Mouse (Mus musculus): ENCODE results near the gene Dip2c. TPM values are rescaled to one million over a fixed set of nuclear protein-coding genes. Genes with fewer than 3 reads are reported as not detected.

Dip2c gene
- polyA plus RNA-seq, 1 experiment from 2014 or later = 10.4 TPM

GRCm38 (mm10) chr13:9443066-9443465 lies 166.7 kb downstream of the Dip2c start:
- H3K9ac ChIP-seq (replicated peaks; ENCODE audit: low read depth, low read length) = no peak overlapping the region
- 82% methylated on average over 4 of the region's 4 CpGs for WGBS
- ATAC-seq (ENCODE audit: insufficient number of reproducible peaks, insufficient read depth, low FRiP score, low read depth) = no peak

DNA sequence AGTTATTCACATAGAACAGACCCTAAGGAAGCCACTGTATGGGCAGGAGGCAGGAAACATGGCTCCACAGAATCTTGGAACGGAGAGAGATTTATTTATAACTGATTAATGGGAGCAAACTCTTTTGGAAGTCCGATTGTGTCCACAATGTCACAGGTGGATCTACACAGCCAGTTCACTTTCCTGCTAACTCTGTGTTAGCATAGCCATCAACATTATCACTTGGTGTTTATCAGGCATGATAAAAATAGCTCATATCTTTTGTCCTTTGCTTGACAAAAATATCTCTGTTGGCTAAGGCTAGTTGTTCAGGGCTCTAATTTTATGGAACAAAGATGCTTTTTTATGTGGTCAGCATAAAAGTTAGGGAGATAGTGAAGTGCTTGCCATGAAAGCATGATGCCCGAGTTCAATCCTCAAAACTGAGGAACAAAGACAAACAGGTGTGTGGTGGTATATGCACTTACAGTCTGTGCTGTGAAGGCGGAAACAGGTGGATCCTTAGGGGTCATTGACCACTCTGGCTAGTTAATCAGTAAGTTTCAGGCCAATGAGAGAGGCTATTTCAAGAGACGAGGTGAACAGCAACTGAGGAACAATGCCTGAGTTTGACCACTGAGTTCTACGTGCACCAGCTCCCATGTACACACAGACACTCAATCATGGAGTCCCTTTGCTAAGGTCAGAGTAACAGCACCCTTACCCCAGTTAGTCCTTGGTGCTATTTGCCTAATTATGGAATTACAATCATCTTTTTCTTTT lies 169.4 kb downstream of the Dip2c start:
- Histone ChIP-seq H3K27ac (ENCODE audit: low read length) (no peak overlapping the region), H3K4me3 (ENCODE audit: low read depth, low read length) (no peak overlapping the region), H3K4me1 (ENCODE audit: control insufficient read depth, insufficient read depth, low read length) (no peaks in the 10 kb centered on the region), H3K9ac (replicated peaks; ENCODE audit: low read depth, low read length) (no peak overlapping the region), H3K27me3 (ENCODE audit: control insufficient read depth, insufficient read depth, low read length) (no peaks in the 10 kb centered on the region), H3K9me3 (ENCODE audit: control insufficient read depth, low read depth, low read length) (peaks cover 4% of the 10 kb centered on the region; the same call in 1 of the 2 replicates), H3K4me2 (replicated peaks; ENCODE audit: low read depth, low read length) (no peak overlapping the region), H3K36me3 (ENCODE audit: control insufficient read depth, insufficient read depth, low read length) (no peaks in the 10 kb centered on the region)
- ATAC-seq (ENCODE audit: insufficient number of reproducible peaks, insufficient read depth, low FRiP score, low read depth) = peak; percentile 58
- WGBS = 68% methylated on average over 6 of the region's 6 CpGs

More at GRCm38 (mm10) chr13:9443066-9443465, 166.7 kb downstream of the Dip2c start:
- Histone ChIP-seq H3K27ac (ENCODE audit: low read length) (no peak overlapping the region), H3K4me2 (replicated peaks; ENCODE audit: low read depth, low read length) (no peak overlapping the region), H3K9me3 (ENCODE audit: control insufficient read depth, low read depth, low read length) (peaks cover 4% of the 10 kb centered on the region; the same call in 1 of the 2 replicates), H3K36me3 (ENCODE audit: control insufficient read depth, insufficient read depth, low read length) (no peaks in the 10 kb centered on the region), H3K4me3 (ENCODE audit: low read depth, low read length) (no peak overlapping the region), H3K4me1 (ENCODE audit: control insufficient read depth, insufficient read depth, low read length) (no peaks in the 10 kb centered on the region), H3K27me3 (ENCODE audit: control insufficient read depth, insufficient read depth, low read length) (no peaks in the 10 kb centered on the region)

DNA sequence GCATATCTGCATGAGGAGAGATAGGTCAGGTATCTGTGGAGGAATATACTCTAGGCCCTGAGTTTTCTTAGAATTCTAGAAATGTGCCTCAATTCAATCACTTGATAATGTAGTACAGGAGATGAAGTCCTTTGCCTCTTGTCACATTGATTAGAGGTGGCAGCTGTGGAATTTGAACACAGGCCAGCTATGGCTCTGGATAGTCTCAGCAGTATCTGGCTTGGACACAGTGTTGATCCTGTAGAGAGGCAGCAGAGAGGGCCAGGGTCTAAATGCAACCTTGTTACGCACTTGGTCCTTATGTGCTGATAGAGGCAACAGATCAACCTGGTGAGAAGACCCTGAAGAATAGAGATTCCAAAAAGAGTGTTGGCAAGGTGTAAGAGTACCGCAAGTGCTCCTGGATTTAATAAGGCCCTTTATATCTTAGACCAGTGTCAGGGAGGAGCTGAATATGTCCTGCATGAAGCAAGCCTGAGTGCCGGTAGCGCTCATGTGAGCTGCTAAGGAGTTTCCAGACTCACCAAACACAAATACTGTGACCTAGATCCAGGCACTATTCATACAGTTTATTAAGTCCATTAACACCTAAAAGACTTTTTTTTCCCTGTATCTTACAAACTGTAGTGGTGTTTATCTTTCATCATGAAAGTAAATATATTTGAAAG lies 170.3 kb downstream of the Dip2c start:
- WGBS = 88% methylated on average over 4 of the region's 4 CpGs
- H3K9ac ChIP-seq (replicated peaks; ENCODE audit: low read depth, low read length) = no peak overlapping the region
- no peaks in the 10 kb centered on the region for H3K4me1 ChIP-seq (ENCODE audit: control insufficient read depth, insufficient read depth, low read length)
- ATAC-seq (ENCODE audit: insufficient number of reproducible peaks, insufficient read depth, low FRiP score, low read depth) = no peak
- no peaks in the 10 kb centered on the region for H3K36me3 ChIP-seq (ENCODE audit: control insufficient read depth, insufficient read depth, low read length)
- H3K9me3 ChIP-seq (ENCODE audit: control insufficient read depth, low read depth, low read length) = peaks cover 4% of the 10 kb centered on the region; the same call in 1 of the 2 replicates
- H3K27ac ChIP-seq (ENCODE audit: low read length) = no peak overlapping the region
- no peak overlapping the region for H3K4me2 ChIP-seq (replicated peaks; ENCODE audit: low read depth, low read length)
- no peak overlapping the region for H3K4me3 ChIP-seq (ENCODE audit: low read depth, low read length)
- no peaks in the 10 kb centered on the region for H3K27me3 ChIP-seq (ENCODE audit: control insufficient read depth, insufficient read depth, low read length)

- H3K4me2 ChIP-seq (replicated peaks; ENCODE audit: low read depth, low read length) = no peak overlapping the region
- WGBS = 78% methylated on average over 3 of the region's 3 CpGs
- no peaks in the 10 kb centered on the region for H3K36me3 ChIP-seq (ENCODE audit: control insufficient read depth, insufficient read depth, low read length)
- no peak overlapping the region for H3K4me3 ChIP-seq (ENCODE audit: low read depth, low read length)
- no peaks in the 10 kb centered on the region for H3K27me3 ChIP-seq (ENCODE audit: control insufficient read depth, insufficient read depth, low read length)
- H3K27ac ChIP-seq (ENCODE audit: low read length) = no peak overlapping the region
- no peaks in the 10 kb centered on the region for H3K9me3 ChIP-seq (ENCODE audit: control insufficient read depth, low read depth, low read length)
- no peak overlapping the region for H3K9ac ChIP-seq (replicated peaks; ENCODE audit: low read depth, low read length)
- no peaks in the 10 kb centered on the region for H3K4me1 ChIP-seq (ENCODE audit: control insufficient read depth, insufficient read depth, low read length)
- ATAC-seq (ENCODE audit: insufficient number of reproducible peaks, insufficient read depth, low FRiP score, low read depth) = no peak
These were observed 173.9 kb downstream of the Dip2c start for GRCm38 (mm10) chr13:9450276-9450675.

GRCm38 (mm10) chr13:9451952-9452351 lies 175.6 kb downstream of the Dip2c start:
- H3K27me3 ChIP-seq (ENCODE audit: control insufficient read depth, insufficient read depth, low read length) = no peaks in the 10 kb centered on the region
- 83% methylated on average over 3 of the region's 3 CpGs for WGBS
- H3K4me3 ChIP-seq (ENCODE audit: low read depth, low read length) = no peak overlapping the region
- H3K27ac ChIP-seq (ENCODE audit: low read length) = no peak overlapping the region
- no peaks in the 10 kb centered on the region for H3K36me3 ChIP-seq (ENCODE audit: control insufficient read depth, insufficient read depth, low read length)
- ATAC-seq (ENCODE audit: insufficient number of reproducible peaks, insufficient read depth, low FRiP score, low read depth) = no peak
- H3K4me1 ChIP-seq (ENCODE audit: control insufficient read depth, insufficient read depth, low read length) = no peaks in the 10 kb centered on the region
- H3K9me3 ChIP-seq (ENCODE audit: control insufficient read depth, low read depth, low read length) = no peaks in the 10 kb centered on the region
- no peak overlapping the region for H3K4me2 ChIP-seq (replicated peaks; ENCODE audit: low read depth, low read length)
- no peak overlapping the region for H3K9ac ChIP-seq (replicated peaks; ENCODE audit: low read depth, low read length)

GRCm38 (mm10) chr13:9454426-9455177 lies 178.3 kb downstream of the Dip2c start:
- H3K27ac ChIP-seq (ENCODE audit: low read length) = no peak overlapping the region
- no peak overlapping the region for H3K9ac ChIP-seq (replicated peaks; ENCODE audit: low read depth, low read length)
- H3K27me3 ChIP-seq (ENCODE audit: control insufficient read depth, insufficient read depth, low read length) = no peaks in the 10 kb centered on the region
- H3K4me2 ChIP-seq (replicated peaks; ENCODE audit: low read depth, low read length) = no peak overlapping the region
- no peaks in the 10 kb centered on the region for H3K9me3 ChIP-seq (ENCODE audit: control insufficient read depth, low read depth, low read length)
- no peak overlapping the region for H3K4me3 ChIP-seq (ENCODE audit: low read depth, low read length)
- H3K36me3 ChIP-seq (ENCODE audit: control insufficient read depth, insufficient read depth, low read length) = no peaks in the 10 kb centered on the region
- no peaks in the 10 kb centered on the region for H3K4me1 ChIP-seq (ENCODE audit: control insufficient read depth, insufficient read depth, low read length)
- 69% methylated on average over 4 of the region's 4 CpGs for WGBS
- ATAC-seq (ENCODE audit: insufficient number of reproducible peaks, insufficient read depth, low FRiP score, low read depth) = no peak

- H3K9me3 ChIP-seq (ENCODE audit: control insufficient read depth, low read depth, low read length) = no peaks in the 10 kb centered on the region
- H3K4me1 ChIP-seq (ENCODE audit: control insufficient read depth, insufficient read depth, low read length) = no peaks in the 10 kb centered on the region
- no peak overlapping the region for H3K27ac ChIP-seq (ENCODE audit: low read length)
- H3K9ac ChIP-seq (replicated peaks; ENCODE audit: low read depth, low read length) = no peak overlapping the region
- no peaks in the 10 kb centered on the region for H3K27me3 ChIP-seq (ENCODE audit: control insufficient read depth, insufficient read depth, low read length)
- ATAC-seq (ENCODE audit: insufficient number of reproducible peaks, insufficient read depth, low FRiP score, low read depth) = no peak
- no peaks in the 10 kb centered on the region for H3K36me3 ChIP-seq (ENCODE audit: control insufficient read depth, insufficient read depth, low read length)
- H3K4me3 ChIP-seq (ENCODE audit: low read depth, low read length) = no peak overlapping the region
- no peak overlapping the region for H3K4me2 ChIP-seq (replicated peaks; ENCODE audit: low read depth, low read length)
- 54% methylated on average over 1 of the region's 1 CpGs for WGBS
These were observed 179.7 kb downstream of the Dip2c start for GRCm38 (mm10) chr13:9455979-9456378.

DNA sequence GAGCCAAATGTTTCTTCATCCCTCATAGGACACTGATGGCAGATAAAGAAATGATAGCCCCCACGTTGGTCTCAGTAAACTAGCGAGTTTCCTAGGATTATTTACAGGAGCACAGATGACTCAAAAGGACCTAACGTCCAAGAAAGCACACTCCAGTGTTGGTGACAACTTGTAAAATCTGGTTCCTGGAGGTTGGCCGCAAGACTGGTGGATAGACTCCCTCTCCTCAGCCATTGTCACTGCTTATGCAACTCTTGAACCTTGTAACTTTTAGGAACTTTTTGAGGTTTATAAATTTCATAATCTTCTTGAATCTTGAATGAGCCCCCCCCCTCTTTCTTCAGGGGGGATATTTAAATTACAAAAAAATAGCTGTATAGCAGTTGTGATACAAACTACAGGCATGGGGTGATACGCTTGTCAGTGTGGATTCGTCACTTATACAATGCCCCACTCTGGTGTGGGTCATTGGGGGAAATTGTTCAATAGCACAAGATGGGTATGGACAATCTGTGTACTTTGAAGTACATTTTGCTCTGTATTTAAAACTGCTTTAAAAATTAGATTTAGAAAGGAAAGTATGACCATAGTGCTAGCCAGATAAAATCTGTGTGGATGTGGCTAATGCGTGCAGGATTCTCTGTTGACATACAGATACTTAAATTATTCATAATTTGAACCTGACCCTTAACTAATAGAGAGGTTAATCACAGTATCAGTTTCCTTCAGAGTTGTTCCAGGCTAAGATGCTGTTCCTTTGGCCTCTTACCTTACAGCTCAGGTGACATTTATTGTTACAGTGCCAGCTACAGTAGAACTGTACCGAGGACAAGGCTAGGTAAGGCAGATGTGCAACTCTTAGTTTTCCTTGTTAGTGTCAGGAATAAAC lies 181.3 kb downstream of the Dip2c start:
- Histone ChIP-seq H3K9me3 (ENCODE audit: control insufficient read depth, low read depth, low read length) (no peaks in the 10 kb centered on the region), H3K36me3 (ENCODE audit: control insufficient read depth, insufficient read depth, low read length) (no peaks in the 10 kb centered on the region), H3K4me3 (ENCODE audit: low read depth, low read length) (no peak overlapping the region), H3K27me3 (ENCODE audit: control insufficient read depth, insufficient read depth, low read length) (no peaks in the 10 kb centered on the region), H3K4me1 (ENCODE audit: control insufficient read depth, insufficient read depth, low read length) (no peaks in the 10 kb centered on the region), H3K9ac (replicated peaks; ENCODE audit: low read depth, low read length) (no peak overlapping the region), H3K27ac (ENCODE audit: low read length) (no peak overlapping the region), H3K4me2 (replicated peaks; ENCODE audit: low read depth, low read length) (no peak overlapping the region)
- WGBS = 85% methylated on average over 8 of the region's 8 CpGs
- ATAC-seq (ENCODE audit: insufficient number of reproducible peaks, insufficient read depth, low FRiP score, low read depth) = no peak

Data from stomach, embryonic 14.5 days (tissue).